Mouse (Mus musculus) heart, postnatal 0 days (tissue): ENCODE data around the gene Ccsap. TPM values are rescaled to one million over a fixed set of nuclear protein-coding genes. Genes with fewer than 3 reads are reported as not detected.

Source experiments
- ATAC-seq: fragments of 200-750 bp; cut with Nextera tagmentation; 2 replicates; pipeline ENCODE4 v1.8.0; 2017; ENCODE audit warnings: low read depth, moderate number of reproducible peaks, moderate library complexity; ENCODE audit not compliant: insufficient read depth
- DNase-seq: peaks from one replicate; pipeline ENCODE4 v3.0.0-alpha.2; 2016; ENCODE audit warnings: low spot score
- H3K27ac ChIP-seq: fragments of 300-500 bp; sonication (generic); 2 replicates; pipeline ENCODE4 v1.5.1; 2014; ENCODE audit warnings: low read depth, mild to moderate bottlenecking
- H3K27me3 ChIP-seq: fragments of 300-500 bp; sonication (generic); 2 replicates; pipeline ENCODE4 v1.6.1; 2014; ENCODE audit warnings: low read length, mixed read lengths; ENCODE audit not compliant: control insufficient read depth, insufficient read depth
- H3K36me3 ChIP-seq: fragments of 300-500 bp; sonication (generic); replicated peaks from 2 replicates; pipeline ENCODE4 v1.6.1; 2014; ENCODE audit warnings: low read length, mixed read lengths; ENCODE audit not compliant: control insufficient read depth, insufficient read depth
- H3K4me1 ChIP-seq: fragments of 300-500 bp; sonication (generic); 2 replicates; pipeline ENCODE4 v1.6.1; 2014; ENCODE audit warnings: antibody characterized with exemption; ENCODE audit not compliant: control insufficient read depth, insufficient read depth
- H3K4me2 ChIP-seq: fragments of 300-500 bp; sonication (generic); 2 replicates; pipeline ENCODE4 v1.6.1; 2014; ENCODE audit warnings: low read depth, mild to moderate bottlenecking, low read length, moderate library complexity
- H3K4me3 ChIP-seq: fragments of 300-500 bp; sonication (generic); 2 replicates; pipeline ENCODE4 v1.5.1; 2014; ENCODE audit warnings: low read depth, low read length
- H3K9ac ChIP-seq: fragments of 300-500 bp; sonication (generic); replicated peaks from 2 replicates; pipeline ENCODE4 v1.6.1; 2014; ENCODE audit warnings: low read depth, low read length, mixed read lengths
- H3K9me3 ChIP-seq: fragments of 300-500 bp; sonication (generic); replicated peaks from 2 replicates; pipeline ENCODE4 v1.6.1; 2016; ENCODE audit warnings: low read length; ENCODE audit not compliant: control insufficient read depth
- CTCF ChIP-seq: IDR thresholded peaks from 2 replicates; pipeline ENCODE4 v1.5.1; 2016; ENCODE audit warnings: antibody characterized with exemption, control low read depth, low read depth
- EP300 ChIP-seq: IDR thresholded peaks from 2 replicates; pipeline ENCODE4 v1.6.1; 2016; ENCODE audit warnings: antibody characterized with exemption, low read depth
- WGBS: fragments of 180-500 bp; shearing (Covaris S2); extraction: QIAGEN DNeasy Blood & Tissue Kit; methylation state at CpG from one replicate; pipeline ENCODE4 v1.1.7; 2014; 5-methylcytosine and 5-hydroxymethylcytosine counted together
- polyA plus RNA-seq: library from polyadenylated mRNA; unstranded; fragments of >200 nt; fragmentation: Nextera tagmentation; extraction: Ambion mirVana; gene quantifications from 2 replicates; pipeline ENCODE4 v1.2.1, GENCODE M21; 2015
- total RNA-seq: library from RNA; depleted of rRNA; stranded (reverse); fragments of >200 nt; gene quantifications from 2 replicates; pipeline ENCODE4 v1.2.3, GENCODE M21; 2014; ENCODE audit warnings: low replicate concordance

Ccsap gene
- total and polyA plus RNA-seq, 2 experiments from 2014 or later, result 1.2 to 5.1 TPM

- DNase-seq (no peak), ATAC-seq (no peak)
- H3K36me3 ChIP-seq, result no peaks in the 10 kb centered on the region
- no peak for TF ChIP-seq CTCF
- no peak for TF ChIP-seq EP300
- no peak overlapping the region for H3K4me3 ChIP-seq
- H3K4me1 ChIP-seq, result peaks cover 10% of the 10 kb centered on the region; the same call in 1 of the 2 replicates
- H3K9ac ChIP-seq, result no peak overlapping the region
- 88% methylated on average over 9 of the region's 9 CpGs for WGBS
- no peaks in the 10 kb centered on the region for H3K9me3 ChIP-seq
- H3K4me2 ChIP-seq, result no peak overlapping the region
- no peak overlapping the region for H3K27ac ChIP-seq
- no peaks in the 10 kb centered on the region for H3K27me3 ChIP-seq
Observed at GRCm38 (mm10) chr8:123854733-123855475, 5.1 kb downstream of the Ccsap start.

- WGBS, result 65% methylated on average over 1 of the region's 1 CpGs
- peaks cover 8% of the 10 kb centered on the region; the same call in 1 of the 2 replicates for H3K4me1 ChIP-seq
- TF ChIP-seq EP300 (no peak), CTCF (no peak)
Observed at GRCm38 (mm10) chr8:123854252-123854651, 5.8 kb downstream of the Ccsap start.

GRCm38 (mm10) chr8:123851590-123851989 is 8.4 kb downstream of the Ccsap start:
- H3K36me3 ChIP-seq, result no peaks in the 10 kb centered on the region
- H3K9me3 ChIP-seq, result no peaks in the 10 kb centered on the region
- H3K4me3 ChIP-seq, result no peak overlapping the region
- no peak overlapping the region for H3K27ac ChIP-seq
- no peak overlapping the region for H3K4me2 ChIP-seq
- no peak for ATAC-seq
- no peak for DNase-seq
- WGBS, result 70% methylated on average over 5 of the region's 5 CpGs
- no peaks in the 10 kb centered on the region for H3K27me3 ChIP-seq
- no peaks in the 10 kb centered on the region for H3K4me1 ChIP-seq
- TF ChIP-seq CTCF (no peak), EP300 (no peak)
- H3K9ac ChIP-seq, result no peak overlapping the region

More at GRCm38 (mm10) chr8:123854252-123854651, 5.8 kb downstream of the Ccsap start:
- ATAC-seq (no peak), DNase-seq (no peak)
- H3K27ac ChIP-seq, result no peak overlapping the region
- H3K9ac ChIP-seq, result no peak overlapping the region
- H3K4me2 ChIP-seq, result no peak overlapping the region
- H3K27me3 ChIP-seq, result no peaks in the 10 kb centered on the region
- H3K36me3 ChIP-seq, result no peaks in the 10 kb centered on the region
- no peaks in the 10 kb centered on the region for H3K9me3 ChIP-seq
- H3K4me3 ChIP-seq, result no peak overlapping the region

GRCm38 (mm10) chr8:123849352-123849751 is 10.7 kb downstream of the Ccsap start:
- no peaks in the 10 kb centered on the region for H3K4me1 ChIP-seq
- H3K36me3 ChIP-seq, result no peaks in the 10 kb centered on the region
- H3K4me3 ChIP-seq, result no peak overlapping the region
- WGBS, result 75% methylated on average over 4 of the region's 4 CpGs
- H3K27me3 ChIP-seq, result no peaks in the 10 kb centered on the region
- DNase-seq, result no peak
- H3K27ac ChIP-seq, result no peak overlapping the region
- H3K9me3 ChIP-seq, result no peaks in the 10 kb centered on the region
- H3K9ac ChIP-seq, result no peak overlapping the region
- H3K4me2 ChIP-seq, result no peak overlapping the region
- ATAC-seq, result no peak
- no peak for TF ChIP-seq CTCF
- no peak for TF ChIP-seq EP300

GRCm38 (mm10) chr8:123847546-123847945 is 12.5 kb downstream of the Ccsap start:
- H3K27ac ChIP-seq, result no peak overlapping the region
- no peak for ATAC-seq

GRCm38 (mm10) chr8:123846509-123846908 is 13.5 kb downstream of the Ccsap start:
- H3K4me1 ChIP-seq, result no peaks in the 10 kb centered on the region
- no peaks in the 10 kb centered on the region for H3K9me3 ChIP-seq
- H3K27ac ChIP-seq, result no peak overlapping the region
- TF ChIP-seq CTCF, result no peak
- TF ChIP-seq EP300, result no peak
- 0 out of 2 replicates have a peak, but pooled peaks cover 10% of the 10 kb centered on the region for H3K36me3 ChIP-seq
- ATAC-seq, result no peak
- no peak overlapping the region for H3K4me3 ChIP-seq
- 83% methylated on average over 12 of the region's 12 CpGs for WGBS
- no peak overlapping the region for H3K4me2 ChIP-seq
- no peak overlapping the region for H3K9ac ChIP-seq
- no peak for DNase-seq
- no peaks in the 10 kb centered on the region for H3K27me3 ChIP-seq

More at GRCm38 (mm10) chr8:123847546-123847945, 12.5 kb downstream of the Ccsap start:
- TF ChIP-seq CTCF (no peak), EP300 (no peak)
- H3K4me1 ChIP-seq, result no peaks in the 10 kb centered on the region
- no peak overlapping the region for H3K9ac ChIP-seq
- H3K4me3 ChIP-seq, result no peak overlapping the region
- no peak overlapping the region for H3K4me2 ChIP-seq
- no peaks in the 10 kb centered on the region for H3K27me3 ChIP-seq
- no peak for DNase-seq
- 0 out of 2 replicates have a peak, but pooled peaks cover under 1% of the 10 kb centered on the region for H3K36me3 ChIP-seq
- no peaks in the 10 kb centered on the region for H3K9me3 ChIP-seq
- WGBS, result 50% methylated on average over 3 of the region's 3 CpGs
